Mouse (Mus musculus) limb, embryonic 11.5 days (tissue): ENCODE measurements around the gene Chga. TPM values are rescaled to one million over a fixed set of nuclear protein-coding genes. Genes with fewer than 3 reads are reported as not detected.

Source experiments
- ATAC-seq: fragments of 200-750 bp; cut with Nextera tagmentation; 2 replicates; pipeline ENCODE4 v1.8.0; 2017; ENCODE audit warnings: low read depth; ENCODE audit not compliant: insufficient number of reproducible peaks, low FRiP score, low TSS enrichment
- DNase-seq: peaks from one replicate; pipeline ENCODE4 v3.0.0-alpha.2; 2015; ENCODE audit warnings: low spot score
- H3K27ac ChIP-seq: fragments of 300-500 bp; sonication (generic); replicated peaks from 2 replicates; pipeline ENCODE4 v1.5.1; 2014; ENCODE audit warnings: low read depth, mild to moderate bottlenecking, low read length
- H3K27me3 ChIP-seq: fragments of 300-500 bp; sonication (generic); 2 replicates; pipeline ENCODE4 v1.6.1; 2014; ENCODE audit warnings: mild to moderate bottlenecking, low read length, mixed read lengths; ENCODE audit not compliant: control insufficient read depth, insufficient read depth
- H3K36me3 ChIP-seq: fragments of 300-500 bp; sonication (generic); 2 replicates; pipeline ENCODE4 v1.6.1; 2014; ENCODE audit warnings: mild to moderate bottlenecking, low read length, moderate library complexity, mixed read lengths; ENCODE audit not compliant: control insufficient read depth, insufficient read depth
- H3K4me1 ChIP-seq: fragments of 300-500 bp; sonication (generic); 2 replicates; pipeline ENCODE4 v1.6.1; 2014; ENCODE audit warnings: low read length, mixed read lengths; ENCODE audit not compliant: control insufficient read depth, insufficient read depth
- H3K4me2 ChIP-seq: fragments of 300-500 bp; sonication (generic); 2 replicates; pipeline ENCODE4 v1.6.1; 2014; ENCODE audit warnings: low read depth, mild to moderate bottlenecking, moderate library complexity; ENCODE audit not compliant: severe bottlenecking
- H3K4me3 ChIP-seq: fragments of 300-500 bp; sonication (generic); 2 replicates; pipeline ENCODE4 v1.5.1; 2014; ENCODE audit warnings: low read depth, low read length
- H3K9ac ChIP-seq: fragments of 300-500 bp; sonication (generic); 2 replicates; pipeline ENCODE4 v1.6.1; 2014; ENCODE audit warnings: mild to moderate bottlenecking, low read length
- H3K9me3 ChIP-seq: fragments of 300-500 bp; sonication (generic); 2 replicates; pipeline ENCODE4 v1.6.1; 2016; ENCODE audit warnings: low read length; ENCODE audit not compliant: control insufficient read depth
- WGBS: fragments of 180-500 bp; shearing (Covaris S2); extraction: QIAGEN DNeasy Blood & Tissue Kit; methylation state at CpG from one replicate; pipeline ENCODE4 v1.1.7; 2014; 5-methylcytosine and 5-hydroxymethylcytosine counted together
- polyA plus RNA-seq: library from polyadenylated mRNA; unstranded; fragments of >200 nt; fragmentation: Nextera tagmentation; extraction: Ambion mirVana; gene quantifications from 2 replicates; pipeline ENCODE4 v1.2.1, GENCODE M21; 2014

The Chga gene
- polyA plus RNA-seq, 1 experiment from 2014 or later: 0.23 TPM

DNA sequence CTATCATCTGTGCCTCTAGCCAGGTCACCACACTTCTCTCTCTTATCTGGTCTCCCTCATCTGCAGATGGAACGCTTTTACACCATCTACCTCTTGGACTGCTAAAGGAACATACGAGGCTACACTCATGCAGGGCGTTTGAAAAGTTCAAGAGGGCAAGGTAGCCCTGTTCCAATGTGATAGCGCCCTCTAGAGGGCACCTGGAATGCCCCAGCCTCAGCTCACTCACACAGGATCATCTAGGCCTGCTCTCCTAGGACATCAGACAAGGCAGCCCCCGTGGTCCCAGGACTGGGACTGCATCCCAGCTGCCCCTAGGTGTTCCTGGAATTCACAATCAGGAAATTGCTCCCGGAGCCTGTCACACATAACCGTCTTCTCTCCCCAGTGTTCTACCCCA is 41.6 kb downstream of the Chga start:
- Histone ChIP-seq H3K27ac (no peak overlapping the region), H3K27me3 (no peaks in the 10 kb centered on the region)

DNA sequence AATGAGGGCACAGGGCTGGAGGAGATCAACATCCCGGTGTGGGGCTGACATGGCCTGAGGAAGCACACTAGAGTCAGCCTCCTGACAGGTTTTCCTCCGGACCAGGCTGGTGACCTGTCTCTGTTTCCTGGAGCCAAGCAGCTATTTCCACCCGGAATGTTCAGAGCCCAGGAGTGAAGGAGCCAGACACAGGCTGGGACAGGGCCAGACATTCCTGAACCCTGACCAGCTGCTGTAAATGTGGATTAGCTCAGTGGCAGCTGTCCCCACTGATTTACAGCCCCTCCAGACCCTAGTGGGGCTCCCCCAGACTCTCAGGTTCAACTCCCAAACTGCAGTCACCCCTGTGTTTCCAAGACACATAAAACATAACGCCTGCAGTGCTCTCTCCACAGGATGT is 42.7 kb downstream of the Chga start:
- WGBS: 38% methylated on average over 4 of the region's 4 CpGs
- DNase-seq: peak; percentile 39
- Histone ChIP-seq H3K4me1 (peaks cover 27% of the 10 kb centered on the region), H3K27me3 (no peaks in the 10 kb centered on the region), H3K27ac (0 out of 2 replicates have a peak overlapping the region, but pooled peaks have one; percentile 8), H3K36me3 (no peaks in the 10 kb centered on the region), H3K9me3 (peaks cover 5% of the 10 kb centered on the region; the same call in 1 of the 2 replicates), H3K4me2 (0 out of 2 replicates have a peak overlapping the region, but pooled peaks have one; percentile 15), H3K4me3 (no peak overlapping the region), H3K9ac (no peak overlapping the region)
- 0 out of 2 replicates have a peak, but pooled peaks have one; percentile 33 for ATAC-seq

More for the DNA sequence above, 41.6 kb downstream of the Chga start:
- DNase-seq (no peak), ATAC-seq (no peak)
- peaks cover 5% of the 10 kb centered on the region; the same call in 1 of the 2 replicates for H3K9me3 ChIP-seq
- peaks cover 17% of the 10 kb centered on the region for H3K4me1 ChIP-seq
- H3K9ac ChIP-seq: no peak overlapping the region
- H3K4me2 ChIP-seq: no peak overlapping the region
- 60% methylated on average over 7 of the region's 7 CpGs for WGBS
- no peak overlapping the region for H3K4me3 ChIP-seq
- no peaks in the 10 kb centered on the region for H3K36me3 ChIP-seq

- 93% methylated on average over 3 of the region's 3 CpGs for WGBS
- H3K9ac ChIP-seq: no peak overlapping the region
- H3K36me3 ChIP-seq: no peaks in the 10 kb centered on the region
- DNase-seq (no peak), ATAC-seq (no peak)
- H3K4me3 ChIP-seq: no peak overlapping the region
- peaks cover 5% of the 10 kb centered on the region; the same call in 1 of the 2 replicates for H3K9me3 ChIP-seq
- H3K27ac ChIP-seq: no peak overlapping the region
- no peak overlapping the region for H3K4me2 ChIP-seq
- peaks cover 28% of the 10 kb centered on the region for H3K4me1 ChIP-seq
- no peaks in the 10 kb centered on the region for H3K27me3 ChIP-seq
Observed at GRCm38 (mm10) chr12:102598535-102598934, 43.8 kb downstream of the Chga start.

DNA sequence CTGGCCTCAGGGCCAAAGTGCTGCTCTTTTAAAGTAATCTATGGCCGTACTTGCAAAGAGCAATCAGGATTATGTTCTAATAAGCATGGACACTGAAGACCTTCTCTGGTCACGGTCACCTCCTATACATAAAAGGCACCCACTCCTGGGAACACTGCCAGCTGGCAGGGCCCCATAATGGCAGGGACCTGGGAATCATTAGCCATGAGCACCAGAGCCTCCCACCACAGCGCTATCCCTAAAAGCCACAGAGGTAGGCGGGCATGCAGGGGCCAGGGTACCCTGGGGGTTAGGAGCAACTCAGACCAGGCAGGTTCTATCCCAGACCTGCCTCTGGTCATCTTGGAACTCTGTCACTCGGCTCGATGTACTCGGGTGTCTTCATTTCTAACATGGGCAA is 45.0 kb downstream of the Chga start:
- H3K4me1 ChIP-seq: peaks cover 28% of the 10 kb centered on the region

GRCm38 (mm10) chr12:102600345-102600744 is 45.6 kb downstream of the Chga start:
- Histone ChIP-seq H3K4me2 (no peak overlapping the region), H3K36me3 (no peaks in the 10 kb centered on the region), H3K27ac (no peak overlapping the region), H3K9ac (no peak overlapping the region), H3K9me3 (peaks cover 5% of the 10 kb centered on the region; the same call in 1 of the 2 replicates), H3K4me3 (no peak overlapping the region), H3K4me1 (peaks cover 28% of the 10 kb centered on the region), H3K27me3 (no peaks in the 10 kb centered on the region)
- 57% methylated on average over 6 of the region's 6 CpGs for WGBS
- ATAC-seq: no peak
- no peak for DNase-seq

More for the DNA sequence above, 45.0 kb downstream of the Chga start:
- no peak for ATAC-seq
- no peak overlapping the region for H3K9ac ChIP-seq
- H3K27me3 ChIP-seq: no peaks in the 10 kb centered on the region
- no peak for DNase-seq
- H3K4me3 ChIP-seq: no peak overlapping the region
- no peak overlapping the region for H3K4me2 ChIP-seq
- no peak overlapping the region for H3K27ac ChIP-seq
- peaks cover 5% of the 10 kb centered on the region; the same call in 1 of the 2 replicates for H3K9me3 ChIP-seq
- WGBS: 80% methylated on average over 7 of the region's 7 CpGs
- no peaks in the 10 kb centered on the region for H3K36me3 ChIP-seq

DNA sequence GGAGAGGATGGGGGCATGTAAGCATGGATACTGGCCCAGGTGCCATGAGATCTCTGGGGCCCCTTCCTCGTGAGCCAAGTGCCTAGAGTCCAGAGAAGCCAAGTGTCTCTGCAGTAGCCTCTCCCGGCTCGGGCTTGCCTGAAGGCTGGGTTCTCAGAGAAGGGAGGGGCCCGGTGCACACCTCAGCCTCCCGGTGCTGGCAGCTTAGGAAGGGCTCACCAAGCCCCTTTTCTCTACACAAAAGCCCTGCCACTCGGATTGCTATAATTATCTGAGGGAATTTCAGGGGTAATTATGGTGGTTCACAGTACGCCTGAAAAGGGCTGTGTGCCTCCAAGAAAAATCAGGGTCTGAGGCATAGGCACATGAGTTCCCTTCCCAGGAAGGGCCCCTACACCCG is 47.1 kb downstream of the Chga start:
- ATAC-seq: no peak
- H3K9ac ChIP-seq: no peak overlapping the region
- no peak overlapping the region for H3K27ac ChIP-seq
- no peaks in the 10 kb centered on the region for H3K36me3 ChIP-seq
- WGBS: 31% methylated on average over 8 of the region's 8 CpGs
- no peak overlapping the region for H3K4me3 ChIP-seq
- peaks cover 28% of the 10 kb centered on the region for H3K4me1 ChIP-seq
- no peaks in the 10 kb centered on the region for H3K27me3 ChIP-seq
- peaks cover 5% of the 10 kb centered on the region; the same call in 1 of the 2 replicates for H3K9me3 ChIP-seq
- no peak overlapping the region for H3K4me2 ChIP-seq
- DNase-seq: no peak

GRCm38 (mm10) chr12:102602255-102603041 is 47.7 kb downstream of the Chga start:
- ATAC-seq: no peak
- H3K27me3 ChIP-seq: no peaks in the 10 kb centered on the region
- no peaks in the 10 kb centered on the region for H3K36me3 ChIP-seq
- no peak overlapping the region for H3K4me2 ChIP-seq
- H3K4me1 ChIP-seq: peaks cover 26% of the 10 kb centered on the region
- no peak overlapping the region for H3K9ac ChIP-seq
- WGBS: 76% methylated on average over 9 of the region's 9 CpGs
- no peak overlapping the region for H3K27ac ChIP-seq
- peaks cover 5% of the 10 kb centered on the region; the same call in 1 of the 2 replicates for H3K9me3 ChIP-seq
- no peak for DNase-seq
- no peak overlapping the region for H3K4me3 ChIP-seq

DNA sequence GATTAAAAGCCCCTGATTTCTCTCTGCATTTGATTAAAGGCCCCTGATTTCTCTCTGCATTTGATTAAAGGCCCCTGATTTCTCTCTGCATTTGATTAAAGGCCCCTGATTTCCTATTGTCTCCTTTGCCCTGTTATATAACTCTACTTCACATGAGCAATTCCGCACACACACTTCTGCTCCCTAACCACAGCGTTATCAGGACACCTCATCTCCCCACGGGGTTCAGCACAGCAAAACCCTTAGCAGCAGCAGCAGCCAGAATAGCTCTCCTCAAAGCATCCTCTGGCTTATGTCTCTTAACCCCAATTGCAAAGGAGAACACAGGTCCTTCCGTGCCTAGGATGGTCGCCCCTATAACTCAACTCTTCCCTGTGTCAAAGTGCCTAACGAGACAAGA is 50.8 kb downstream of the Chga start:
- Histone ChIP-seq H3K9me3 (no peaks in the 10 kb centered on the region), H3K36me3 (no peaks in the 10 kb centered on the region), H3K4me2 (no peak overlapping the region), H3K4me1 (peaks cover 18% of the 10 kb centered on the region), H3K27me3 (no peaks in the 10 kb centered on the region), H3K4me3 (no peak overlapping the region), H3K27ac (no peak overlapping the region), H3K9ac (no peak overlapping the region)
- no peak for ATAC-seq
- DNase-seq: no peak
- WGBS: 83% methylated on average over 6 of the region's 6 CpGs
